Mouse (Mus musculus) heart, postnatal 0 days (tissue): ENCODE results near the gene Nat8f1.

Experiments
- CTCF ChIP-seq: IDR thresholded peaks from 2 replicates; pipeline ENCODE4 v1.5.1; 2016; ENCODE audit warnings: antibody characterized with exemption, control low read depth, low read depth
- EP300 ChIP-seq: IDR thresholded peaks from 2 replicates; pipeline ENCODE4 v1.6.1; 2016; ENCODE audit warnings: antibody characterized with exemption, low read depth

DNA sequence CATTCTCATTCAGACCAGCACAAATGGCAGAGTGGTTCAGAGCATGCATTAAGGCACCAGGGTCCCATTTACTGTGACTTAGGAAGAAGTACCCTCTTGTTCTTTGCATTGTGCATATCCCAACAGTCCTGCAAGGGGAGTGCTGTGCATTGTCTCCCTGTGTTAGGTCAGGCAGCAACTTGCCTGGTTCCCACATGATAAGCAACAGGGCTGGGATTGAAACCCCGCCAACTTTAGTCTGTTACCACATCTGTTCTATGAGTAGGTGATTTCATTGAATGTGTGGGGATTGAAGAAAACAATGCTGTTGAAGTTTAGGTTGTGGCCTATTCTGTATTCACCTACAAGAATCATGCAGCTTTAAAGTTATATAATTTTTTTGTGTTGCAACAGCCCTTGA, 11.2 kb upstream of the Nat8f1 start:
- no peak for TF ChIP-seq CTCF
- TF ChIP-seq EP300, result no peak
